8 mouse cellular contexts compared by ENCODE assay signal in the genomic region with DNA sequence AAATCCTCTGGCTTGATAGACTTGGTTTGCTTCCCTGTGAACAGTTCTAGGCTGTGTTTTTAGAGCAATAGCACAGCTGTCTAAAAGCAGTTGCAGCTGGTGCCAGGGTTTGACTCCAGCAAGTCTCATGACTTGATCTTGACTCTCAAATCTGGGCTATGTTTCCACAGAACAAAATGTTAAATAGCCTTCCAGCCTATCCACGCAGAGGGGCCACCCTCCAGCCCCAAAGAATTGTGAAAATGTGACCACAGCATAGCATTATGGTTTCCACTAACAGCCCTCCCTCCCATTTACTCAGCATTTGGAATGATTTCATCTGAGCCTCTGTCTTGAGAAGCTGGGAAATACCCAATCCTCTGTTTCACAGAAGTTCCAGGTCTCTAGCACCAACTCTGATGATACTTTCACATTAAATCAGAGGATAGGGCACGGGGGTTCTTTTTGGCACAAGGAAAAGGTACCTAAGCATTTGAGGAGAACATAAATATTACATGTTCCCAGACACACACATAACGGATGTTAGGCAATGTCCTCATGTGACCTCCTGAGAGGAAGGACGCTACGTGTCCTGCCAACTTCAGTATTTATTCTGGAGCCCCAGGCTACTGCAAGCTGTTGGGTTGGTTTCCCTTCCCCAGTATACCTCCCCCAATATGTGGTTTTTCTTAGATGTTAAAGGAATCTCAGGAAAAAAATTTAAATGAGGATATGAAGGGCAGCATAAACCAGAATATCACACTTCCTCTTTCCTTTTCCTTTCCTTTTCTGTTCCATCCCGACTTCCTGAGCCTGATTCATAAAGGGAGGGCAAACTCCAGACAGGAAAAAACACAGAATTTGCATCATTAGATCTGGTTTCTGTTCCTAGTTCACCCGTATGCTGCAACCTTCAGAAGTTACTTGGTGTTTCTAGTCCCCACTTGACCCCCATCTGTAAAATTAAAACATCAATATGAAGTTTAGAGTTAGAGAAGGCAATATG. TPM values are rescaled to one million over a fixed set of nuclear protein-coding genes. Genes with fewer than 3 reads are reported as not detected.
DNase-seq lines count a peak whose midpoint lies in the region; ATAC-seq and TF ChIP-seq lines count a peak whose summit lies in the region.

No protein-coding gene starts in this region.

- H3K27me3 ChIP-seq in intestine, postnatal 0 days (replicated peaks; ENCODE audit: control insufficient read depth, insufficient read depth, low read length), result no peaks in the 10 kb centered on the region
- no peaks in the 10 kb centered on the region for H3K27me3 ChIP-seq in megakaryocyte, embryonic 14.5 days (replicated peaks)
- no peaks in the 10 kb centered on the region for H3K27me3 ChIP-seq in midbrain, embryonic 15.5 days (replicated peaks)

- H3K9ac ChIP-seq in intestine, postnatal 0 days (ENCODE audit: low read depth, low read length), result no peak overlapping the region
- H3K9ac ChIP-seq in midbrain, embryonic 15.5 days, result no peak overlapping the region

- no peak for DNase-seq in layer of hippocampus, adult 2 months (ENCODE audit: low spot score in 2 of 2)
- no peak for DNase-seq in layer of hippocampus, adult 11-12 months (ENCODE audit: low spot score)
- peak; percentile 25 for DNase-seq in fat pad, adult 2 months (ENCODE audit: extremely low read depth, low read depth, low spot score)
- no peak for DNase-seq in layer of hippocampus, adult 9-10 months (ENCODE audit: low spot score)
- DNase-seq in right cerebral cortex, adult 18-20 months, result no peak

- TF ChIP-seq CTCF in layer of hippocampus, adult 2 months (conservative IDR thresholded peaks at IDR 0.05), result no peak
- no peak for TF ChIP-seq CTCF in intestine, postnatal 0 days (IDR thresholded peaks at IDR 0.05; ENCODE audit: low read depth)

- ATAC-seq in intestine, postnatal 0 days, result no peak
- no peak for ATAC-seq in midbrain, embryonic 15.5 days (replicated peaks)

- peaks cover 23% of the 10 kb centered on the region for H3K36me3 ChIP-seq in intestine, postnatal 0 days (ENCODE audit: control insufficient read depth, insufficient read depth)
- peaks cover 90% of the 10 kb centered on the region for H3K36me3 ChIP-seq in megakaryocyte, embryonic 14.5 days (replicated peaks; ENCODE audit: low read length)
- peaks cover 19% of the 10 kb centered on the region; the same call in 1 of the 2 replicates for H3K36me3 ChIP-seq in midbrain, embryonic 15.5 days (replicated peaks)

- H3K9me3 ChIP-seq in intestine, postnatal 0 days (ENCODE audit: control insufficient read depth), result no peaks in the 10 kb centered on the region
- no peaks in the 10 kb centered on the region for H3K9me3 ChIP-seq in megakaryocyte, embryonic 14.5 days
- no peaks in the 10 kb centered on the region for H3K9me3 ChIP-seq in midbrain, embryonic 15.5 days

- H3K4me3 ChIP-seq in layer of hippocampus, adult 2 months, result no peak overlapping the region
- no peak overlapping the region for H3K4me3 ChIP-seq in intestine, postnatal 0 days (ENCODE audit: low read depth, low read length)
- peak overlapping the region; percentile 34 for H3K4me3 ChIP-seq in megakaryocyte, embryonic 14.5 days (replicated peaks)
- H3K4me3 ChIP-seq in midbrain, embryonic 15.5 days, result no peak overlapping the region

- H3K27ac ChIP-seq in layer of hippocampus, adult 2 months, result peak overlapping the region; percentile 72
- peak overlapping the region; percentile 50; the same call in 1 of the 2 replicates for H3K27ac ChIP-seq in intestine, postnatal 0 days (ENCODE audit: low read depth, low read length)
- H3K27ac ChIP-seq in midbrain, embryonic 15.5 days, result no peak overlapping the region

- H3K4me2 ChIP-seq in intestine, postnatal 0 days (replicated peaks; ENCODE audit: low read depth), result no peak overlapping the region
- no peak overlapping the region for H3K4me2 ChIP-seq in midbrain, embryonic 15.5 days

- H3K4me1 ChIP-seq in intestine, postnatal 0 days (replicated peaks; ENCODE audit: control insufficient read depth, insufficient read depth, low read length), result no peaks in the 10 kb centered on the region
- H3K4me1 ChIP-seq in megakaryocyte, embryonic 14.5 days, result peaks cover 50% of the 10 kb centered on the region
- H3K4me1 ChIP-seq in midbrain, embryonic 15.5 days, result no peaks in the 10 kb centered on the region

- 54% methylated on average over 7 of the region's 7 CpGs for WGBS in intestine, postnatal 0 days
- WGBS in midbrain, embryonic 15.5 days, result 84% methylated on average over 7 of the region's 7 CpGs

RNA-seq across cellular contexts. Expression of gene Coro6, which starts 19.7 kb away (rescaled TPM):
- total RNA-seq in layer of hippocampus, adult 2 months (2021), result 10 to 100 TPM; 12.7 to 14.1 TPM
- 0.18 TPM in 2 replicates for polyA plus RNA-seq in intestine, postnatal 0 days (2015; fragmentation: Nextera tagmentation; extraction: Ambion mirVana)
- polyA plus RNA-seq in megakaryocyte, embryonic 14.5 days (2012; ENCODE audit: insufficient read depth, low replicate concordance), result 0.38 TPM in 1 of 2 replicates, not detected in the other
- polyA plus RNA-seq in midbrain, embryonic 15.5 days (2015; fragmentation: Nextera tagmentation; extraction: Ambion mirVana), result 0.23 and 0.39 TPM in 2 replicates

RNA-seq across cellular contexts. Expression of gene Ankrd13b, which starts 47.0 kb away (rescaled TPM):
- total RNA-seq in layer of hippocampus, adult 2 months (2021), result 10 to 100 TPM; 80.1 to 81.7 TPM
- 2.1 TPM in 2 replicates for polyA plus RNA-seq in intestine, postnatal 0 days (2015; fragmentation: Nextera tagmentation; extraction: Ambion mirVana)
- polyA plus RNA-seq in megakaryocyte, embryonic 14.5 days (2012; ENCODE audit: insufficient read depth, low replicate concordance), result 6.7 and 9.3 TPM in 2 replicates
- polyA plus RNA-seq in midbrain, embryonic 15.5 days (2015; fragmentation: Nextera tagmentation; extraction: Ambion mirVana), result 46.1 and 46.2 TPM in 2 replicates

RNA-seq across cellular contexts. Expression of gene Git1, which starts 50.9 kb away (rescaled TPM):
- 100 to 1,000 TPM; 295 to 316 TPM for total RNA-seq in layer of hippocampus, adult 2 months (2021)
- 21.2 and 21.9 TPM in 2 replicates for polyA plus RNA-seq in intestine, postnatal 0 days (2015; fragmentation: Nextera tagmentation; extraction: Ambion mirVana)
- 65.1 and 158 TPM in 2 replicates for polyA plus RNA-seq in megakaryocyte, embryonic 14.5 days (2012; ENCODE audit: insufficient read depth, low replicate concordance)
- 17.9 and 19.0 TPM in 2 replicates for polyA plus RNA-seq in midbrain, embryonic 15.5 days (2015; fragmentation: Nextera tagmentation; extraction: Ambion mirVana)
